Mouse (Mus musculus) lung, embryonic 14.5 days (tissue): Measurements from ENCODE around the gene Eif3g. TPM values are rescaled to one million over a fixed set of nuclear protein-coding genes. Genes with fewer than 3 reads are reported as not detected.
A peak's percentile ranks its signal among the peaks of the same experiment; 100 is the strongest.

Experiments
- ATAC-seq: fragments of 200-750 bp; cut with Nextera tagmentation; 2 replicates; pipeline ENCODE4 v1.8.0; 2017; ENCODE audit warnings: mild to moderate bottlenecking, moderate TSS enrichment, moderate library complexity; ENCODE audit not compliant: insufficient read depth
- DNase-seq: peaks from one replicate; pipeline ENCODE4 v3.0.0-alpha.2; 2015
- H3K27ac ChIP-seq: fragments of 300-500 bp; sonication (generic); 2 replicates; pipeline ENCODE4 v1.5.1; 2014; ENCODE audit warnings: low read depth, mild to moderate bottlenecking, moderate library complexity
- H3K27me3 ChIP-seq: fragments of 300-500 bp; sonication (generic); 2 replicates; pipeline ENCODE4 v1.6.1; 2014; ENCODE audit warnings: low read length, control low read depth; ENCODE audit not compliant: insufficient read depth
- H3K36me3 ChIP-seq: fragments of 300-500 bp; sonication (generic); 2 replicates; pipeline ENCODE4 v1.6.1; 2014; ENCODE audit warnings: control low read depth; ENCODE audit not compliant: insufficient read depth
- H3K4me1 ChIP-seq: fragments of 300-500 bp; sonication (generic); 2 replicates; pipeline ENCODE4 v1.6.1; 2014; ENCODE audit warnings: antibody characterized with exemption, control low read depth; ENCODE audit not compliant: insufficient read depth
- H3K4me2 ChIP-seq: fragments of 300-500 bp; sonication (generic); 2 replicates; pipeline ENCODE4 v1.6.1; 2014; ENCODE audit warnings: mild to moderate bottlenecking
- H3K4me3 ChIP-seq: fragments of 300-500 bp; sonication (generic); 2 replicates; pipeline ENCODE4 v1.5.1; 2014; ENCODE audit warnings: low read depth, low read length
- H3K9ac ChIP-seq: fragments of 300-500 bp; sonication (generic); 2 replicates; pipeline ENCODE4 v1.6.1; 2014
- H3K9me3 ChIP-seq: fragments of 300-500 bp; sonication (generic); 2 replicates; pipeline ENCODE4 v1.6.1; 2016; ENCODE audit warnings: low read depth, low read length, control low read depth
- CTCF ChIP-seq: IDR thresholded peaks from 2 replicates; pipeline ENCODE4 v1.5.1; 2016; ENCODE audit warnings: antibody characterized with exemption, low read depth
- WGBS: fragments of 180-500 bp; shearing (Covaris S2); extraction: QIAGEN DNeasy Blood & Tissue Kit; methylation state at CpG from one replicate; pipeline ENCODE4 v1.1.7; 2014; 5-methylcytosine and 5-hydroxymethylcytosine counted together
- polyA plus RNA-seq: library from polyadenylated mRNA; unstranded; fragments of >200 nt; fragmentation: Nextera tagmentation; extraction: Ambion mirVana; gene quantifications from 2 replicates; pipeline ENCODE4 v1.2.1, GENCODE M21; 2014

Gene Eif3g
- polyA plus RNA-seq, 1 experiment from 2014 or later = 296 TPM

- H3K4me1 ChIP-seq = no peaks in the 10 kb centered on the region
- no peak overlapping the region for H3K27ac ChIP-seq
- TF ChIP-seq CTCF = no peak
- ATAC-seq (no peak), DNase-seq (no peak)
- WGBS = 56% methylated on average over 5 of the region's 5 CpGs
- H3K4me3 ChIP-seq = no peak overlapping the region
- no peaks in the 10 kb centered on the region for H3K9me3 ChIP-seq
- peaks cover 76% of the 10 kb centered on the region for H3K36me3 ChIP-seq
- H3K9ac ChIP-seq = no peak overlapping the region
- H3K27me3 ChIP-seq = no peaks in the 10 kb centered on the region
- no peak overlapping the region for H3K4me2 ChIP-seq
Observed at GRCm38 (mm10) chr9:20893069-20893468, 5.4 kb downstream of the Eif3g start.

- no peak overlapping the region for H3K27ac ChIP-seq
- TF ChIP-seq CTCF = no peak
- DNase-seq (no peak), ATAC-seq (no peak)
- H3K27me3 ChIP-seq = no peaks in the 10 kb centered on the region
- peaks cover 76% of the 10 kb centered on the region for H3K36me3 ChIP-seq
- H3K4me1 ChIP-seq = no peaks in the 10 kb centered on the region
- H3K4me3 ChIP-seq = no peak overlapping the region
- WGBS = 50% methylated on average over 5 of the region's 5 CpGs
- no peak overlapping the region for H3K9ac ChIP-seq
- no peaks in the 10 kb centered on the region for H3K9me3 ChIP-seq
- no peak overlapping the region for H3K4me2 ChIP-seq
Observed at GRCm38 (mm10) chr9:20892104-20892653, 6.2 kb downstream of the Eif3g start.

GRCm38 (mm10) chr9:20891339-20892103, 6.9 kb downstream of the Eif3g start:
- Histone ChIP-seq H3K4me2 (no peak overlapping the region), H3K27ac (no peak overlapping the region)

GRCm38 (mm10) chr9:20890411-20890810, 8.0 kb downstream of the Eif3g start:
- Histone ChIP-seq H3K4me3 (no peak overlapping the region), H3K9me3 (no peaks in the 10 kb centered on the region), H3K9ac (no peak overlapping the region), H3K4me1 (no peaks in the 10 kb centered on the region), H3K4me2 (no peak overlapping the region), H3K27ac (no peak overlapping the region), H3K27me3 (no peaks in the 10 kb centered on the region), H3K36me3 (peaks cover 61% of the 10 kb centered on the region)
- TF ChIP-seq CTCF = no peak
- 89% methylated on average over 5 of the region's 5 CpGs for WGBS
- ATAC-seq (no peak), DNase-seq (no peak)

More at GRCm38 (mm10) chr9:20891339-20892103, 6.9 kb downstream of the Eif3g start:
- Histone ChIP-seq H3K9ac (no peak overlapping the region), H3K27me3 (no peaks in the 10 kb centered on the region), H3K9me3 (no peaks in the 10 kb centered on the region), H3K36me3 (peaks cover 72% of the 10 kb centered on the region), H3K4me1 (no peaks in the 10 kb centered on the region), H3K4me3 (no peak overlapping the region)
- 63% methylated on average over 26 of the region's 26 CpGs for WGBS
- DNase-seq (no peak), ATAC-seq (no peak)
- no peak for TF ChIP-seq CTCF

- peaks cover 51% of the 10 kb centered on the region for H3K36me3 ChIP-seq
- H3K27me3 ChIP-seq = no peaks in the 10 kb centered on the region
- H3K27ac ChIP-seq = no peak overlapping the region
- no peaks in the 10 kb centered on the region for H3K9me3 ChIP-seq
- ATAC-seq = no peak
- peak overlapping the region; percentile 64 for H3K4me2 ChIP-seq
- H3K4me3 ChIP-seq = peak overlapping the region; percentile 98
- no peak overlapping the region for H3K9ac ChIP-seq
- no peak for TF ChIP-seq CTCF
- H3K4me1 ChIP-seq = no peaks in the 10 kb centered on the region
- no peak for DNase-seq
- 72% methylated on average over 29 of the region's 29 CpGs for WGBS
Observed at GRCm38 (mm10) chr9:20889185-20890141, 9.0 kb downstream of the Eif3g start.

GRCm38 (mm10) chr9:20888386-20888765, 10.0 kb downstream of the Eif3g start:
- WGBS = 0% methylated on average over 30 of the region's 30 CpGs
- ATAC-seq = peak; percentile 19; the same call in 1 of the 2 replicates

More at GRCm38 (mm10) chr9:20888386-20888765, 10.0 kb downstream of the Eif3g start:
- Histone ChIP-seq H3K4me3 (peak overlapping the region; percentile 98), H3K36me3 (peaks cover 40% of the 10 kb centered on the region), H3K9ac (peak overlapping the region; percentile 90), H3K27me3 (no peaks in the 10 kb centered on the region), H3K4me2 (peak overlapping the region; percentile 64), H3K9me3 (no peaks in the 10 kb centered on the region), H3K27ac (peak overlapping the region; percentile 97; the same call in 1 of the 2 replicates), H3K4me1 (no peaks in the 10 kb centered on the region)
- no peak for TF ChIP-seq CTCF
- DNase-seq = peak; percentile 44
